Comparison of ENCODE assay signal across 10 mouse cellular contexts in genomic region chr12:117344266-117345087, GRCm38 (mm10).
A peak's percentile ranks its signal among the peaks of the same experiment; 100 is the strongest.
DNase-seq lines count a peak whose midpoint lies in the region; ATAC-seq lines count a peak whose summit lies in the region.
"Had no signal": no experiment of that assay in that cellular context is flagged by ENCODE, and none has a peak within 500 bp of the region (broad histone marks: within the 10 kb centered on the region; RNA-seq: fewer than 3 reads in every experiment).

No protein-coding gene starts in this region.

- H3K27ac ChIP-seq in forebrain, embryonic 15.5 days (replicated peaks) = peak overlapping the region; percentile 96
- peak overlapping the region; percentile 100 for H3K27ac ChIP-seq in midbrain, embryonic 13.5 days

- peak; percentile 84 for DNase-seq in brain, adult 2 months (ENCODE audit: low read depth, low spot score)
- peak; percentile 41 to 60 for DNase-seq in layer of hippocampus, postnatal 14 days (ENCODE audit: low spot score in 2 of 2)
- no peak for DNase-seq in B cell, adult 2 months
- DNase-seq in urinary bladder, postnatal 14 days (ENCODE audit: low spot score) = no peak
- no peak for DNase-seq in thymus, postnatal 36 days
- no peak for DNase-seq in cerebellum, adult 11-12 months
- DNase-seq: kidney, postnatal 10 days had no signal

- WGBS in forebrain, embryonic 15.5 days = 24% methylated on average over 11 of the region's 11 CpGs
- 20% methylated on average over 11 of the region's 11 CpGs for WGBS in midbrain, embryonic 13.5 days

- peaks cover 55% of the 10 kb centered on the region for H3K4me1 ChIP-seq in forebrain, embryonic 15.5 days
- H3K4me1 ChIP-seq in midbrain, embryonic 13.5 days (replicated peaks) = peaks cover 72% of the 10 kb centered on the region

- no peak overlapping the region for H3K4me3 ChIP-seq in forebrain, embryonic 15.5 days
- no peak overlapping the region for H3K4me3 ChIP-seq in midbrain, embryonic 13.5 days (replicated peaks)
- H3K4me3 ChIP-seq: myocyte had no signal

- peak overlapping the region; percentile 44 for H3K4me2 ChIP-seq in forebrain, embryonic 15.5 days (replicated peaks)
- H3K4me2 ChIP-seq in midbrain, embryonic 13.5 days (replicated peaks) = peak overlapping the region; percentile 54

- H3K9me3 ChIP-seq in forebrain, embryonic 15.5 days = no peaks in the 10 kb centered on the region
- no peaks in the 10 kb centered on the region for H3K9me3 ChIP-seq in midbrain, embryonic 13.5 days

- ATAC-seq in forebrain, embryonic 15.5 days (replicated peaks) = peak; percentile 36
- peak; percentile 54 for ATAC-seq in midbrain, embryonic 13.5 days

- no peaks in the 10 kb centered on the region for H3K27me3 ChIP-seq in forebrain, embryonic 15.5 days
- H3K27me3 ChIP-seq in midbrain, embryonic 13.5 days = no peaks in the 10 kb centered on the region

- H3K9ac ChIP-seq in forebrain, embryonic 15.5 days (replicated peaks) = peak overlapping the region; percentile 39; the same call in 1 of the 2 replicates
- H3K9ac ChIP-seq in midbrain, embryonic 13.5 days (replicated peaks) = peak overlapping the region; percentile 58

- no peaks in the 10 kb centered on the region for H3K36me3 ChIP-seq in forebrain, embryonic 15.5 days
- no peaks in the 10 kb centered on the region for H3K36me3 ChIP-seq in midbrain, embryonic 13.5 days

Comparison
In these comparisons a context has a peak if more than half of its experiments do, and no peak if none do; other contexts are left out.
1. DNase-seq: peak in brain, adult 2 months (single experiment) and layer of hippocampus, postnatal 14 days (2 of 2); none in B cell, adult 2 months (0 of 2), urinary bladder, postnatal 14 days (single experiment), thymus, postnatal 36 days (0 of 2) and cerebellum, adult 11-12 months (single experiment).